Mouse (Mus musculus): Measurements from ENCODE around the gene Efcab9. TPM values are rescaled to one million over a fixed set of nuclear protein-coding genes. Genes with fewer than 3 reads are reported as not detected.

The Efcab9 gene
- polyA plus RNA-seq, 1 experiment from 2014 or later, result 0.37 TPM

DNA sequence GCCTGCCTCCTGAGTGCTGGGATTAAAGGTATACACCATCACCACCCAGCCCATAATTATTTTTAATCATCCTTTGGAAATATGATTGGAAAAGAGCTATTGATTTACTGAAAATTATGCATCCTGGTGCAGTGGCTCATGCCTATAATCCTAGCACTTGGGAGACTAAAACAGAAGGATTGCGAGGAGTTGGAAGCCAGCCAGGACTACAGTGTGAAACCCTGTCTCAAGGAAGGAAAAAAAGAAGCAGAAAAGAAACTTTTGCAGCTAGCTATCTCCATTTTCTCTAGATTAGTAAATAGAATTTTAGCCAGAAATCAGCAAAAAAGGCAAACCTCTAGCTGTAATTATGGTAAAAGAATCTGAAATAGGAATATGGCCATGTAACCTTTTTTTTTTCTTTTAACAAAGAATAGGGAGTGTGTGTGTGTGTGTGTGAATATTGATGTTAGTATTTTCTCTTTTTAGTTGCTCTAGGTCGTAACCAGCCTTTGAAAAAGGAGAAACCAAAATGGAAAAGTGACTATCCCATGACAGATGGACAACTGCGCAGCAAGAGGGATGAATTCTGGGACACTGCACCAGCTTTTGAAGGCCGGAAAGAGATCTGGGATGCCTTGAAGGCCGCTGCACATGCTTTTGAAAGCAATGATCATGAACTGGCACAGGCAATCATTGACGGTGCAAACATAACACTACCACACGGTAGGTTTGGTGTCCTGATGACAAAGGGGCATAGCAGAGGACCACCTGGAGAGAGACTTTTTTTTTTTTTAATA lies 32.9 kb downstream of the Efcab9 start:
- DNase-seq (peak; percentile 80), ATAC-seq (ENCODE audit: insufficient read depth) (no peak)
- Histone ChIP-seq H3K4me3 (ENCODE audit: low read depth, low read length) (no peak overlapping the region), H3K27ac (ENCODE audit: low read depth) (no peak overlapping the region), H3K9me3 (ENCODE audit: low read depth, low read length) (no peaks in the 10 kb centered on the region), H3K9ac (no peak overlapping the region), H3K4me1 (ENCODE audit: insufficient read depth) (no peaks in the 10 kb centered on the region), H3K4me2 (no peak overlapping the region), H3K27me3 (ENCODE audit: insufficient read depth, low read length) (no peaks in the 10 kb centered on the region), H3K36me3 (ENCODE audit: insufficient read depth) (peaks cover 24% of the 10 kb centered on the region)
- WGBS, result 76% methylated on average over 7 of the region's 7 CpGs
- TF ChIP-seq CTCF (IDR thresholded peaks at IDR 0.05; ENCODE audit: low read depth), result no peak

DNA sequence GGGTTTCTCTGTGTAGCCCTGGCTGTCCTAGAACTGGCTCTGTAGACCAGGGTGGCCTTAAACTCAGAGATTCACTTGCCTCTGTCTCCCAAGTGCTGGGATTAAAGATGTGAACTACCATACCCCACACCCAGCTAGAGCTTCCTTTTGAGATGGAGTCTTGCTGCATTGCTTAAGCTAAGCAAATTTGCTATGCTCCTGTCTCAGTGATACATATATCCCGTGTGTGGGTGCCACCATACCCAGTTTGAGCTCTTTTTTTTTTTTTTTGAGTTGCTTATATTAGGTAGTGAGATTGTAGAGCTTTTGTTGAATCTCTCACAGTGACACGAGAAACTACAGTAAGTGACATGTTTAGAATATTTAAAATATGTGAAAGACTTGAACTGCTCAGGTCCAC lies 36.6 kb downstream of the Efcab9 start:
- Histone ChIP-seq H3K4me1 (ENCODE audit: insufficient read depth) (no peaks in the 10 kb centered on the region), H3K27ac (ENCODE audit: low read depth) (no peak overlapping the region), H3K4me2 (no peak overlapping the region), H3K27me3 (ENCODE audit: insufficient read depth, low read length) (no peaks in the 10 kb centered on the region), H3K4me3 (ENCODE audit: low read depth, low read length) (no peak overlapping the region), H3K36me3 (ENCODE audit: insufficient read depth) (peaks cover 10% of the 10 kb centered on the region; the same call in 1 of the 2 replicates), H3K9ac (no peak overlapping the region), H3K9me3 (ENCODE audit: low read depth, low read length) (no peaks in the 10 kb centered on the region)
- 72% methylated on average over 2 of the region's 2 CpGs for WGBS
- no peak for TF ChIP-seq CTCF (IDR thresholded peaks at IDR 0.05; ENCODE audit: low read depth)
- DNase-seq (no peak), ATAC-seq (ENCODE audit: insufficient read depth) (no peak)

DNA sequence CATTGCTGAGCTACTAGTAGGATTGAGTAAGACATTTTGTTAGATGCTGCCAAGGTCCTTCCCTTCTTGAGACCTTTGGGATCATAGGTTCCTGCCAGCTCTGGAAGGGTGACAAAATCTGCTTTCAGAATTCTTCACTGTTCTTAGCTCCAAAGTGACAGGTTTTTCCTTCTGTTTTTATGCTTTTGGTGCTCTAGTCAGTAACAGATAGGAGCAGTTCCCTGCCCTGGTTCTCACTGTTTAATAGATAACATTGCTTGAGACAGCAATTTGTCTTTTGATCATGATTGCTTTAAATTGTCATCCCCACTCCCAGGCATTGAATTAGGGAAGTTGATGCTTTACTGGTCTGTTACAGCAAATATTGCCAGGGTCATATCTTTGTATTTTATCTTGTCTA lies 38.6 kb downstream of the Efcab9 start:
- no peak for ATAC-seq (ENCODE audit: insufficient read depth)
- Histone ChIP-seq H3K4me3 (ENCODE audit: low read depth, low read length) (no peak overlapping the region), H3K4me1 (ENCODE audit: insufficient read depth) (peaks cover 11% of the 10 kb centered on the region), H3K9ac (no peak overlapping the region), H3K4me2 (no peak overlapping the region), H3K27ac (ENCODE audit: low read depth) (no peak overlapping the region), H3K36me3 (ENCODE audit: insufficient read depth) (no peaks in the 10 kb centered on the region), H3K9me3 (ENCODE audit: low read depth, low read length) (no peaks in the 10 kb centered on the region), H3K27me3 (ENCODE audit: insufficient read depth, low read length) (no peaks in the 10 kb centered on the region)
- no peak for TF ChIP-seq CTCF (IDR thresholded peaks at IDR 0.05; ENCODE audit: low read depth)
- no peak for DNase-seq

DNA sequence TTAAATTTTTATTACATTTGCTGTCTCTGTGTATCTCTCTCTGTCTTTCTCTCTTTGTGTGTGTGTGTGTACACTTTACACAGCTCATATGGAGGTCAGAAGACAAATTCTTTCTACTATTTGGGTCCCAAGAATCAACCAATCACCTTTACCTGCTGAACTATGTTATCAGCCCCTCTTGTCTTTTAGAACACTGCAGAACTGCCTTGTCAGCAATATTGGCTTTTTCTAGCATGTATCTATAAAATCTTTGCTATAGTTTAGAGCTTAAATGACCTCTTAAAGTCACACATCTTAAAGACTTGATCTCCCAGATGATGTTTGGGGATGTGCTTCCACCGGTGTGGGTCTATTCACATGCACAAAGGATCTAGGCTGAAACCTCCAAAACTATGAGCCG lies 40.8 kb downstream of the Efcab9 start:
- TF ChIP-seq CTCF (IDR thresholded peaks at IDR 0.05; ENCODE audit: low read depth), result no peak
- no peaks in the 10 kb centered on the region for H3K9me3 ChIP-seq (ENCODE audit: low read depth, low read length)
- no peaks in the 10 kb centered on the region for H3K27me3 ChIP-seq (ENCODE audit: insufficient read depth, low read length)
- WGBS, result 96% methylated on average over 2 of the region's 2 CpGs
- no peak for ATAC-seq (ENCODE audit: insufficient read depth)
- no peak overlapping the region for H3K9ac ChIP-seq
- H3K36me3 ChIP-seq (ENCODE audit: insufficient read depth), result 0 out of 2 replicates have a peak, but pooled peaks cover 3% of the 10 kb centered on the region
- no peak overlapping the region for H3K4me2 ChIP-seq
- peaks cover 14% of the 10 kb centered on the region for H3K4me1 ChIP-seq (ENCODE audit: insufficient read depth)
- H3K4me3 ChIP-seq (ENCODE audit: low read depth, low read length), result no peak overlapping the region
- no peak overlapping the region for H3K27ac ChIP-seq (ENCODE audit: low read depth)
- DNase-seq, result no peak

DNA sequence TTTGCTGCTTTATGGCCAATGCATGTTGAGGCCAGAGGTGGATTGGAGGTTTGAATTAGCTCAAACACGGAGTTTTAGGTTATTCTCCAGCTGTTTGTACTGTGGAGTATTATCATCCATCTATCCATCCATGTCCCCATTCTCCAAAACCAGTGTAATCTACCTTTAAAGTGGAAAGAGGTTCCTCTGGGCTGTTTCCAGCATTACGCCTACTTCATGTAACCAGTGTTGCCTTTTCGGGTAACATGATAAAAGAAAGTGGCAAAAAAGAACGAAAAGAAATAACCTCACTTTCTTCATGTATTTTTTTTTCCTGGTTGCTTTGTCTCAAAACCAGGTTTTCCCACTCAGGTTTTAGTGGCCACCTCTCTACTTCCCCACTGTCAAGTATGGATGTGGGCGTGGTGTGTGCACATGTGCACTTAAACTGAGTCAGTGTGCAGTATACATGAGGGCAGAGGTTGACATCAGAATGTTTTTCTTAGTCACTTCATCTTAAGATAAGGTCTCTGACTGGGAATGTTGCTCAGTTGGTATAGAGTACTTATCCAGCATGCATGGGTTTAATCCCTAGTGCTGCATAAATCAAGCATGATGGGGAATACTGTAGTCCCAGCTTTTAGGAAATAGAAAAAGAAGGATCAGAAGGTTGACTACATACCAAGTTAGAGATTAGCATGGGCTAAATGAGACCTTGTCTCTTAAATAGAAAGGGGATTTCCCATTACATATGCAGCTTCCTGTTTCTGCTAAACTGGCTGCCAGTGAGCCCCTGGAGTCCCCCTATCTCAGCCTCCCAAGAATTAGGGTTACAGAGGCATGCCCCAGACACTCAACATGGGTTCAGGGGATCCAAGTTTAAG lies 42.8 kb downstream of the Efcab9 start:
- peaks cover 14% of the 10 kb centered on the region for H3K4me1 ChIP-seq (ENCODE audit: insufficient read depth)
- DNase-seq, result peak; percentile 22
- no peaks in the 10 kb centered on the region for H3K9me3 ChIP-seq (ENCODE audit: low read depth, low read length)
- H3K4me2 ChIP-seq, result no peak overlapping the region
- no peaks in the 10 kb centered on the region for H3K27me3 ChIP-seq (ENCODE audit: insufficient read depth, low read length)
- ATAC-seq (ENCODE audit: insufficient read depth), result peak; percentile 49; the same call in 1 of the 2 replicates
- H3K9ac ChIP-seq, result no peak overlapping the region
- TF ChIP-seq CTCF (IDR thresholded peaks at IDR 0.05; ENCODE audit: low read depth), result no peak
- peak overlapping the region; percentile 73 for H3K27ac ChIP-seq (ENCODE audit: low read depth)
- no peak overlapping the region for H3K4me3 ChIP-seq (ENCODE audit: low read depth, low read length)
- WGBS, result 55% methylated on average over 5 of the region's 5 CpGs
- H3K36me3 ChIP-seq (ENCODE audit: insufficient read depth), result 0 out of 2 replicates have a peak, but pooled peaks cover 3% of the 10 kb centered on the region

DNA sequence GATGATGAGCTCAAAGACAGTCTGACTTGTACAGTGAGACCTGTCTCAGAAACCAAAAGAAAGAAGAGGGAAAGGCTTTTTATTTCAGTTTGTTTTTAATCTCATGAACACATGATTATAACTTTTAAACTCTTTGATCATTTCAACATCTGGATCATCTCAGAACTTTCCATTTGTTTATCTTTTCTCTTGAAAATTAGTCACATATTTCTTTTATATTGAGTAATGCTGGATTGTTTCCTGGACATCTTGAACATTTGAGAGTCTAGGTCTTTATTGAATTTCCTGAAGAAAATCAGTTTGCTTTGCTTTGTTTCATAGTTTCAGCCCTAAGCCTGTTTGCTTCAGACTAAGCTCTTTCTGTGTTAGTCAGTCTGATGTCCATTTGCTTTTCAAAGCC lies 43.5 kb downstream of the Efcab9 start:
- Histone ChIP-seq H3K36me3 (ENCODE audit: insufficient read depth) (0 out of 2 replicates have a peak, but pooled peaks cover 3% of the 10 kb centered on the region), H3K27ac (ENCODE audit: low read depth) (peak overlapping the region; percentile 73), H3K9me3 (ENCODE audit: low read depth, low read length) (no peaks in the 10 kb centered on the region), H3K4me2 (no peak overlapping the region), H3K27me3 (ENCODE audit: insufficient read depth, low read length) (no peaks in the 10 kb centered on the region), H3K4me3 (ENCODE audit: low read depth, low read length) (no peak overlapping the region), H3K4me1 (ENCODE audit: insufficient read depth) (peaks cover 14% of the 10 kb centered on the region), H3K9ac (no peak overlapping the region)
- TF ChIP-seq CTCF (IDR thresholded peaks at IDR 0.05; ENCODE audit: low read depth), result no peak
- ATAC-seq (ENCODE audit: insufficient read depth) (no peak), DNase-seq (peak; percentile 75)

DNA sequence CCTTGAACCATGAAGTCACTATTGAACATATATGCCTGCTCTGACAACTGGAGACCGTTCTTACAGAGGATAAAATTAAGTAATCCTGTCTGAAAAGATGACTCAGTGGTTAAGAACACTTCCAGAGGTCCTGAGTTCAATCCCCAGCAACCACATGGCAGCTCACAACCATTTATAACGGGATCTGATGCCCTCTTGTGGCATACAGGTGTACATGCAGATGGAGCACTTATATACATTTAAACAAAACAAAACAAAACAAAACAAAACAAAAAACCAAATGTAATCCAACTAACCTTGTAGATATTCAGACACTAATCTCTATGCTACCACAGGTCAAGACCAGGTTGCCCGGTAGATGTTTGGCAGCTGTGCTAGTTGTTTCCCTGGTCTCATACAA lies 44.4 kb downstream of the Efcab9 start:
- WGBS, result 84% methylated on average over 3 of the region's 3 CpGs
- Histone ChIP-seq H3K4me1 (ENCODE audit: insufficient read depth) (peaks cover 14% of the 10 kb centered on the region), H3K4me3 (ENCODE audit: low read depth, low read length) (no peak overlapping the region), H3K9me3 (ENCODE audit: low read depth, low read length) (no peaks in the 10 kb centered on the region), H3K27ac (ENCODE audit: low read depth) (peak overlapping the region; percentile 61; the same call in 1 of the 2 replicates), H3K4me2 (no peak overlapping the region), H3K9ac (no peak overlapping the region), H3K36me3 (ENCODE audit: insufficient read depth) (0 out of 2 replicates have a peak, but pooled peaks cover 3% of the 10 kb centered on the region), H3K27me3 (ENCODE audit: insufficient read depth, low read length) (no peaks in the 10 kb centered on the region)
- TF ChIP-seq CTCF (IDR thresholded peaks at IDR 0.05; ENCODE audit: low read depth), result peak; percentile 43
- DNase-seq (no peak), ATAC-seq (ENCODE audit: insufficient read depth) (no peak)
